Mouse (Mus musculus) lung, embryonic 16.5 days (tissue): Measurements from ENCODE around the gene Ptger2. TPM values are rescaled to one million over a fixed set of nuclear protein-coding genes. Genes with fewer than 3 reads are reported as not detected.

Experiments
- ATAC-seq: fragments of 200-750 bp; cut with Nextera tagmentation; 2 replicates; pipeline ENCODE4 v1.8.0; 2017; ENCODE audit warnings: low read depth, mild to moderate bottlenecking, moderate library complexity
- H3K27ac ChIP-seq: fragments of 300-500 bp; sonication (generic); 2 replicates; pipeline ENCODE4 v1.5.1; 2014; ENCODE audit warnings: mild to moderate bottlenecking, control low read depth, low read length
- H3K27me3 ChIP-seq: fragments of 300-500 bp; sonication (generic); 2 replicates; pipeline ENCODE4 v1.6.1; 2014; ENCODE audit warnings: low read depth, low read length, mixed read lengths; ENCODE audit not compliant: control insufficient read depth, insufficient read depth
- H3K36me3 ChIP-seq: fragments of 300-500 bp; sonication (generic); 2 replicates; pipeline ENCODE4 v1.6.1; 2014; ENCODE audit warnings: low read length; ENCODE audit not compliant: control insufficient read depth, insufficient read depth
- H3K4me1 ChIP-seq: fragments of 300-500 bp; sonication (generic); replicated peaks from 2 replicates; pipeline ENCODE4 v1.6.1; 2014; ENCODE audit warnings: low read length, mixed read lengths; ENCODE audit not compliant: control insufficient read depth, insufficient read depth
- H3K4me2 ChIP-seq: fragments of 300-500 bp; sonication (generic); 2 replicates; pipeline ENCODE4 v1.6.1; 2014; ENCODE audit warnings: low read depth, low read length, control low read depth
- H3K4me3 ChIP-seq: fragments of 300-500 bp; sonication (generic); 2 replicates; pipeline ENCODE4 v1.5.1; 2014; ENCODE audit warnings: mild to moderate bottlenecking, low read length, control low read depth
- H3K9ac ChIP-seq: fragments of 300-500 bp; sonication (generic); 2 replicates; pipeline ENCODE4 v1.6.1; 2014; ENCODE audit warnings: low read length, control low read depth
- H3K9me3 ChIP-seq: fragments of 300-500 bp; sonication (generic); 2 replicates; pipeline ENCODE4 v1.6.1; 2016; ENCODE audit warnings: low read length; ENCODE audit not compliant: control insufficient read depth
- WGBS: fragments of 180-500 bp; shearing (Covaris S2); extraction: QIAGEN DNeasy Blood & Tissue Kit; methylation state at CpG from one replicate; pipeline ENCODE4 v1.1.7; 2014; 5-methylcytosine and 5-hydroxymethylcytosine counted together
- polyA plus RNA-seq: library from polyadenylated mRNA; unstranded; fragments of >200 nt; fragmentation: Nextera tagmentation; extraction: Ambion mirVana; gene quantifications from 2 replicates; pipeline ENCODE4 v1.2.1, GENCODE M21; 2015

Gene Ptger2
- polyA plus RNA-seq, 1 experiment from 2014 or later = 5.2 TPM

- Histone ChIP-seq H3K9ac (peak overlapping the region; percentile 67), H3K27me3 (peaks cover 10% of the 10 kb centered on the region), H3K4me3 (peak overlapping the region; percentile 64), H3K4me2 (peak overlapping the region; percentile 88), H3K27ac (peak overlapping the region; percentile 13; the same call in 1 of the 2 replicates), H3K9me3 (no peaks in the 10 kb centered on the region), H3K4me1 (peaks cover 9% of the 10 kb centered on the region), H3K36me3 (no peaks in the 10 kb centered on the region)
- ATAC-seq = no peak
- WGBS = 29% methylated on average over 4 of the region's 4 CpGs
Measured at GRCm38 (mm10) chr14:44989751-44990150, 1.8 kb downstream of the Ptger2 start.

DNA sequence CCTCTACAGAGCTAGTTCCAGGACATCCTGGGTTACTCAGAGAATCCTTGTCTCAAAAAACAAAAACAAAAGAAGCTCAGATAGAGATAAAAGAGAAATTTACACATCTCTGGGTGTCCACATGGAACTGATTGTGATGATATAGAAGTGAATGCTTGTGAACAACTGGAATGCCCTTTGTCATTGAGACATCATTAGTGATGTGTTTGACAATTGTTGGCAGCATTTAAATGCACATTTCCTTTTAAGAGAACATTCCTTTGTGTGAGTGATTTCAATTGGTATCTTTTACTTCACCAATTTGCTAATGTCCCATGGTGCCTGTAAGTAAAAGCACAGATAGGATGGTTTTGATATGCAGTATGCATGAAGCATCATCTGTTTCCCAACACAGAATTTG, 6.3 kb downstream of the Ptger2 start:
- H3K27ac ChIP-seq = no peak overlapping the region
- H3K4me3 ChIP-seq = no peak overlapping the region
- H3K27me3 ChIP-seq = peaks cover 5% of the 10 kb centered on the region; the same call in 1 of the 2 replicates
- no peak overlapping the region for H3K4me2 ChIP-seq
- no peaks in the 10 kb centered on the region for H3K4me1 ChIP-seq
- no peaks in the 10 kb centered on the region for H3K9me3 ChIP-seq
- H3K36me3 ChIP-seq = no peaks in the 10 kb centered on the region
- H3K9ac ChIP-seq = no peak overlapping the region
- ATAC-seq = no peak

GRCm38 (mm10) chr14:45000086-45000769, 12.2 kb downstream of the Ptger2 start:
- Histone ChIP-seq H3K27me3 (no peaks in the 10 kb centered on the region), H3K36me3 (no peaks in the 10 kb centered on the region), H3K27ac (peak overlapping the region; percentile 57), H3K4me2 (no peak overlapping the region), H3K4me3 (no peak overlapping the region), H3K9ac (no peak overlapping the region), H3K4me1 (peaks cover 3% of the 10 kb centered on the region; the same call in 1 of the 2 replicates), H3K9me3 (no peaks in the 10 kb centered on the region)
- 51% methylated on average over 3 of the region's 3 CpGs for WGBS
- peak; percentile 91 for ATAC-seq

GRCm38 (mm10) chr14:45005698-45006283, 17.8 kb downstream of the Ptger2 start:
- no peak overlapping the region for H3K4me3 ChIP-seq
- H3K27ac ChIP-seq = no peak overlapping the region
- no peaks in the 10 kb centered on the region for H3K9me3 ChIP-seq
- H3K4me2 ChIP-seq = no peak overlapping the region
- no peaks in the 10 kb centered on the region for H3K4me1 ChIP-seq
- no peak for ATAC-seq
- WGBS = 82% methylated on average over 4 of the region's 4 CpGs
- H3K9ac ChIP-seq = no peak overlapping the region
- no peaks in the 10 kb centered on the region for H3K36me3 ChIP-seq
- H3K27me3 ChIP-seq = no peaks in the 10 kb centered on the region

DNA sequence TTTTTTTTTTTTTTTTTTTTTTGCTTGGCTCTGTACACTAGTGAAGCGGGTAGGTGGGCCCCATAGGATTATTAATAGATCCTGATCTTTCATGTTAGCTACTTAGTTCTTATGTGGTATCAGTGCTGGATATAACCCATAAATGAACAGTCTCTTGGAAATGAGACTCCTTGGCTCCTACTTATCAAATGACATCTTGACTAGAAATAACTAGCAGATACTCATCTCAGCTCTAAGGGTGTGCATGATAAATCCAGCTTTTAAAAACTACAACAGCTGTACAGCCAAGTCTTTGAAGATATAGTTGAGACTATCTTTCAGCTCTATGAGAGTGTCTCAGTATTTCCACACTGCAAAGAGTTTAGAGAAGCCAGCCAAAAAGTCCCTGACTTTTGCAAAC, 21.2 kb downstream of the Ptger2 start:
- Histone ChIP-seq H3K4me3 (no peak overlapping the region), H3K36me3 (no peaks in the 10 kb centered on the region), H3K27ac (no peak overlapping the region), H3K4me2 (no peak overlapping the region), H3K4me1 (no peaks in the 10 kb centered on the region), H3K9ac (no peak overlapping the region), H3K27me3 (no peaks in the 10 kb centered on the region), H3K9me3 (no peaks in the 10 kb centered on the region)
- 50% methylated on average over 1 of the region's 1 CpGs for WGBS
- ATAC-seq = peak; percentile 92

GRCm38 (mm10) chr14:45011260-45011659, 23.3 kb downstream of the Ptger2 start:
- no peaks in the 10 kb centered on the region for H3K27me3 ChIP-seq
- no peak overlapping the region for H3K4me3 ChIP-seq
- H3K9me3 ChIP-seq = no peaks in the 10 kb centered on the region
- H3K27ac ChIP-seq = no peak overlapping the region
- H3K4me1 ChIP-seq = no peaks in the 10 kb centered on the region
- 79% methylated on average over 2 of the region's 2 CpGs for WGBS
- no peaks in the 10 kb centered on the region for H3K36me3 ChIP-seq
- no peak overlapping the region for H3K4me2 ChIP-seq
- ATAC-seq = no peak
- no peak overlapping the region for H3K9ac ChIP-seq

DNA sequence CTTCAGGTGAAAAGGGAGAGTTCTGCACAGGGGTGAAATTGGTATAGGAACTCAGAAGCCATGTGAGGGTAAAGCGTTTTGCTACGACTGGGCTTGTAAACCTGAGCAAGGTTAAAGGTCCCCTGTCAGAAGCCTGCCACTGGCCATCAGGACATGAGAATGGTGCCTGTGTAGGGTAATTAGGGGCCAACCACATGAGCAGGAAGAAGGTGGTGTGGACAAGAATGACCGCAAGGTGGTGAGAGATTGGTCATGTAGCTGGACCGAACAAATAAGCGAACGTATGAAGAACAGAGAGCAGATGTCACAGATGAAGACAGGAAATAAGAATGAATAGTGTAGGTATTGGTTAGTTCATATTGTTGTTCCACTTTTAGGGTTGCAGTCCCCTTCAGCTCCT, 23.7 kb downstream of the Ptger2 start:
- no peak overlapping the region for H3K4me3 ChIP-seq
- no peaks in the 10 kb centered on the region for H3K9me3 ChIP-seq
- no peaks in the 10 kb centered on the region for H3K27me3 ChIP-seq
- no peak for ATAC-seq
- no peaks in the 10 kb centered on the region for H3K4me1 ChIP-seq
- no peak overlapping the region for H3K4me2 ChIP-seq
- 87% methylated on average over 6 of the region's 6 CpGs for WGBS
- no peak overlapping the region for H3K27ac ChIP-seq
- no peaks in the 10 kb centered on the region for H3K36me3 ChIP-seq
- H3K9ac ChIP-seq = no peak overlapping the region

DNA sequence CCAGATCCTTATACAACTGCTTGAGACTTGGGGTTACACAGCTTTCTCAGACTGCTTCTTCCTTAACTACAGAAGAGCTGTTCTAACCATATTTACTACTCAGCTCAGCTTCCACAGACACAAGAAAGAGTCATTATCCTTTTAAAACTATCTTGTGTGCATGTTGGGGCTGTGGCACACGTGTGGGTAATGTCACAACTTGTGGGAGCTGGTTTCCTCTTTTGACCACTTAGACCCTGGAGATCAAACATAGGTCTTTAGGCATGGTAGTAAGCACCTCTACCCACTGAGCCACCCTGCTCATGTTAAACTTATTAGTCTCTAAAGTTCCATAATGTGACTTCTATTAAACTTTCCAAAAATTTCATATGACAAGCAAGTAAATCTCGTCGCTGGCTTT, 33.6 kb downstream of the Ptger2 start:
- ATAC-seq = no peak
- no peak overlapping the region for H3K4me2 ChIP-seq
- H3K27ac ChIP-seq = no peak overlapping the region
- H3K36me3 ChIP-seq = no peaks in the 10 kb centered on the region
- no peak overlapping the region for H3K4me3 ChIP-seq
- WGBS = 79% methylated on average over 3 of the region's 3 CpGs
- no peaks in the 10 kb centered on the region for H3K27me3 ChIP-seq
- 0 out of 2 replicates have a peak, but pooled peaks cover 2% of the 10 kb centered on the region for H3K4me1 ChIP-seq
- no peaks in the 10 kb centered on the region for H3K9me3 ChIP-seq
- H3K9ac ChIP-seq = no peak overlapping the region

DNA sequence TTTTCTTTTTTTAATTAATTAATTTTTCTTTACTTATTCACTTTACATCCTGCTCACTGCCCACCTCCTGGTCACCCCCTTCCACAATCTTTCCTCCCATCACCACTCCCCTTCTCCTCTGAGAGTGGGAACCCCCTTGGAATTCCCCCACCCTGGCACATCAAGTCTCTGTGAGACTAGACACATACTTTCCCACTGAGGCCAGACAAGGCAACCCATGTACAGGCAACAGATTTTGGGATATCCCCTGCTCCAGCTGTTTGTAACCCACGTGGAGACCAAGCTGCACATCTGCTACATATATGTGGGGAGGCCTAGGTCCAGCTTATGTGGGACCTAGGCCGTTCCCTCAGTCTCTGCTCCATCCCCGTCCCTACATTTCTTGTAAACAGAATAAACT, 46.3 kb downstream of the Ptger2 start:
- Histone ChIP-seq H3K4me3 (no peak overlapping the region), H3K4me2 (no peak overlapping the region), H3K27me3 (no peaks in the 10 kb centered on the region), H3K27ac (no peak overlapping the region), H3K4me1 (peaks cover under 1% of the 10 kb centered on the region; the same call in 1 of the 2 replicates), H3K9me3 (no peaks in the 10 kb centered on the region), H3K9ac (no peak overlapping the region), H3K36me3 (no peaks in the 10 kb centered on the region)
- 76% methylated on average over 3 of the region's 3 CpGs for WGBS
- no peak for ATAC-seq
